Mouse (Mus musculus): Measurements from ENCODE around the gene Tet2. TPM values are rescaled to one million over a fixed set of nuclear protein-coding genes. Genes with fewer than 3 reads are reported as not detected.
A peak's percentile ranks its signal among the peaks of the same experiment; 100 is the strongest.

The Tet2 gene
- total and polyA plus RNA-seq, 3 experiments, result 6.8 to 101 (median 10.9) TPM

DNA sequence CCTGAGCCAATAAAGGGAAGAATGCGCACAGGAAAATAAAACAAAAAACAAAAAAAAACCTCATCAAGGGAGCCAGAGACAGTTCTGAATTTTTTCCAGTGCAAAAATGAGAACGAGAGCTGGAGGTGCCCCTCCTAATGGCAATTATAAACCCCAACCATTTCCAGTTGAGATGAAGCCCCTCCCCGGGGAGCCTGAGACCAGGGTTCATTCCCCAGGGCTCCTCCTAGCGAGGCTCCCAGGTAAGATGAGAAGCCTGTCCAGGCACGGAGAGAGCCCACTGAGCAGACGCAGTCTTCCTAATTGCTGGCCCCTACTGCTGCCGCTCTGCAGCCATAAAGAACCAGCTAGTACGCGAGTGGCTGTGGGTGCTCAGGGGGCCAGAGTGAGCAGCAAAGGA lies 34.2 kb upstream of the Tet2 start:
- DNase-seq (ENCODE audit: low read depth, low spot score), result no peak
- H3K4me3 ChIP-seq (ENCODE audit: control insufficient read depth in 1 of 2, insufficient read depth in 1 of 2, low read depth in 2 of 2, low read length in 2 of 2), result no peak overlapping the region
- no peaks in the 10 kb centered on the region for H3K27me3 ChIP-seq (ENCODE audit: control insufficient read depth in 1 of 2, insufficient read depth in 2 of 2, low read length in 2 of 2)
- H3K36me3 ChIP-seq (ENCODE audit: control insufficient read depth in 1 of 2, insufficient read depth in 2 of 2, low read length in 2 of 2), result peaks cover 0 to 9% of the 10 kb centered on the region in 2 experiments; a peak in 2 of 4 replicates
- no peak overlapping the region for H3K27ac ChIP-seq (ENCODE audit: control insufficient read depth, low read depth, low read length)
- H3K9ac ChIP-seq (ENCODE audit: control insufficient read depth, low read depth, low read length, poor library complexity, severe bottlenecking), result no peak overlapping the region
- no peaks in the 10 kb centered on the region for H3K9me3 ChIP-seq (replicated peaks; ENCODE audit: insufficient read depth, low read length)
- TF ChIP-seq GABPA (IDR thresholded peaks at IDR 0.05; ENCODE audit: low read depth, low read length) (no peak), CTCF (IDR thresholded peaks at IDR 0.05 in 2 of 3, conservative IDR thresholded peaks at IDR 0.05 in 1 of 3; ENCODE audit: control insufficient read depth in 1 of 3, insufficient read depth in 1 of 3, low read depth in 2 of 3, low read length in 3 of 3, poor library complexity in 1 of 3, severe bottlenecking in 1 of 3) (no peak), KAT2A (conservative IDR thresholded peaks at IDR 0.05; ENCODE audit: low read depth, low read length) (no peak), TAL1 (IDR thresholded peaks at IDR 0.05; ENCODE audit: low read length) (no peak), MAZ (IDR thresholded peaks at IDR 0.05; ENCODE audit: low read depth, low read length) (no peak), GATA1 (IDR thresholded peaks at IDR 0.05; ENCODE audit: low read depth, low read length) (no peak), TBP (IDR thresholded peaks at IDR 0.05; ENCODE audit: low read depth, low read length) (no peak), NELFE (IDR thresholded peaks at IDR 0.05; ENCODE audit: low read depth, low read length) (no peak), RAD21 (IDR thresholded peaks at IDR 0.05; ENCODE audit: low read depth, low read length) (no peak)
- H3K79me2 ChIP-seq (ENCODE audit: control insufficient read depth, insufficient read depth, low read length, poor library complexity), result no peaks in the 10 kb centered on the region
- H3K4me1 ChIP-seq (ENCODE audit: control insufficient read depth in 1 of 2, insufficient read depth in 2 of 2, low read length in 2 of 2), result peaks cover 7 to 16% of the 10 kb centered on the region in 2 experiments

DNA sequence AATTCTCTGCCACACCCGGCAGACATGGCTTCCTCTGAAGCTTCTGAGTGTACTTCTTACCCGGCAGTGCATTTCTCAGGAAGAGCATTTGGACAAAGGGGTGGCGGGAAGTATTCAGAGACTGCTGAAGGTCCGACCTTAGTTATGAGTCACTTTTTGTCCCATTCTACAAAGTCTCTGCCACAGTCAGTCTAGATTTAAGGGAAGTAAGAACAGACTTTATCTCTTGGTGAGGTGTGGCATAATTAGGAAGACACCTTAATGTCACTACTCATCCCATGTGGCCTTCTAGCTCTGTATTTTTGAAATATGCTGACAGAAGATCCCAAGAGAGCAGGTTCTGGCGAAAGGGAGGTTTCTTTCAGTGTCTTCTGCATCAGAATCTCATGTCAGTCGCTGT lies 30.0 kb upstream of the Tet2 start:
- no peak overlapping the region for H3K9ac ChIP-seq (ENCODE audit: control insufficient read depth, low read depth, low read length, poor library complexity, severe bottlenecking)
- TF ChIP-seq ETS1 (IDR thresholded peaks at IDR 0.05; ENCODE audit: low read depth, low read length) (no peak), MAX (IDR thresholded peaks at IDR 0.05; ENCODE audit: low read length) (no peak), TBP (IDR thresholded peaks at IDR 0.05; ENCODE audit: low read depth, low read length) (no peak), GATA1 (IDR thresholded peaks at IDR 0.05; ENCODE audit: low read depth, low read length) (no peak), POLR2AphosphoS2 (IDR thresholded peaks at IDR 0.05; ENCODE audit: low read length) (no peak), EP300 (IDR thresholded peaks at IDR 0.05; ENCODE audit: low read depth in 1 of 2, low read length in 2 of 2) (no peak), SIN3A (IDR thresholded peaks at IDR 0.05; ENCODE audit: low read length) (no peak), NRF1 (IDR thresholded peaks at IDR 0.05; ENCODE audit: insufficient read depth, low read depth, low read length, poor library complexity, severe bottlenecking) (no peak), POLR2A (IDR thresholded peaks at IDR 0.05; ENCODE audit: control insufficient read depth in 1 of 2, insufficient read depth in 1 of 2, low read depth in 1 of 2, low read length in 2 of 2, poor library complexity in 1 of 2) (no peak), RCOR1 (IDR thresholded peaks at IDR 0.05; ENCODE audit: low read depth, low read length) (no peak), MEF2A (IDR thresholded peaks at IDR 0.05; ENCODE audit: extremely low read depth, insufficient replicate concordance, low read depth, low read length, poor library complexity, severe bottlenecking) (no peak), MAZ (IDR thresholded peaks at IDR 0.05; ENCODE audit: low read depth, low read length) (no peak)
- H3K36me3 ChIP-seq (ENCODE audit: control insufficient read depth in 1 of 2, insufficient read depth in 2 of 2, low read length in 2 of 2), result peaks cover 0 to 2% of the 10 kb centered on the region in 2 experiments; a peak in 1 of 4 replicates
- H3K27me3 ChIP-seq (ENCODE audit: control insufficient read depth in 1 of 2, insufficient read depth in 2 of 2, low read length in 2 of 2), result no peaks in the 10 kb centered on the region
- DNase-seq (ENCODE audit: low read depth, low spot score), result peak; percentile 35
- H3K27ac ChIP-seq (ENCODE audit: control insufficient read depth, low read depth, low read length), result no peak overlapping the region
- peaks cover 0 to 6% of the 10 kb centered on the region in 2 experiments; a peak in 2 of 4 replicates for H3K4me1 ChIP-seq (ENCODE audit: control insufficient read depth in 1 of 2, insufficient read depth in 2 of 2, low read length in 2 of 2)
- no peak overlapping the region for H3K4me3 ChIP-seq (ENCODE audit: control insufficient read depth in 1 of 2, insufficient read depth in 1 of 2, low read depth in 2 of 2, low read length in 2 of 2)
- no peaks in the 10 kb centered on the region for H3K9me3 ChIP-seq (replicated peaks; ENCODE audit: insufficient read depth, low read length)
- H3K79me2 ChIP-seq (ENCODE audit: control insufficient read depth, insufficient read depth, low read length, poor library complexity), result no peaks in the 10 kb centered on the region
